Mouse (Mus musculus): ENCODE measurements at regions not wholly inside any gene's neighbourhood (a gene's known extent, or its start where the extent isn't known, plus 50 kb on each side); places are given as distances from the start of the nearest gene placed in this dataset.

GRCm38 (mm10) chr2:147961633-147962032, 85.1 kb downstream of the Foxa2 start:
- no peak for DNase-seq
- H3K36me3 ChIP-seq (ENCODE audit: control insufficient read depth, insufficient read depth, low read length), result no peaks in the 10 kb centered on the region
- H3K27ac ChIP-seq (ENCODE audit: control insufficient read depth, insufficient read depth, low read length), result no peak overlapping the region
- H3K27me3 ChIP-seq (ENCODE audit: control insufficient read depth, insufficient read depth, low read length), result no peaks in the 10 kb centered on the region
- WGBS, result 81% methylated on average over 6 of the region's 6 CpGs
- H3K4me3 ChIP-seq (ENCODE audit: control insufficient read depth, insufficient read depth, low read length), result no peak overlapping the region
- no peaks in the 10 kb centered on the region for H3K4me1 ChIP-seq (replicated peaks; ENCODE audit: control insufficient read depth, insufficient read depth, low read length)
- TF ChIP-seq CTCF (IDR thresholded peaks at IDR 0.05; ENCODE audit: borderline replicate concordance, control insufficient read depth, extremely low read depth, insufficient read depth, low read length, poor library complexity) (no peak), POLR2A (IDR thresholded peaks at IDR 0.05; ENCODE audit: control insufficient read depth, extremely low read depth, insufficient read depth, low read length, poor library complexity) (no peak)

GRCm38 (mm10) chr2:147954183-147954582, 92.6 kb downstream of the Foxa2 start:
- no peak overlapping the region for H3K4me3 ChIP-seq (ENCODE audit: control insufficient read depth, insufficient read depth, low read length)
- H3K27me3 ChIP-seq (ENCODE audit: control insufficient read depth, insufficient read depth, low read length), result no peaks in the 10 kb centered on the region
- no peak overlapping the region for H3K27ac ChIP-seq (ENCODE audit: control insufficient read depth, insufficient read depth, low read length)
- no peaks in the 10 kb centered on the region for H3K36me3 ChIP-seq (ENCODE audit: control insufficient read depth, insufficient read depth, low read length)
- no peaks in the 10 kb centered on the region for H3K4me1 ChIP-seq (replicated peaks; ENCODE audit: control insufficient read depth, insufficient read depth, low read length)
- DNase-seq, result no peak
- TF ChIP-seq POLR2A (IDR thresholded peaks at IDR 0.05; ENCODE audit: control insufficient read depth, extremely low read depth, insufficient read depth, low read length, poor library complexity) (no peak), CTCF (IDR thresholded peaks at IDR 0.05; ENCODE audit: borderline replicate concordance, control insufficient read depth, extremely low read depth, insufficient read depth, low read length, poor library complexity) (no peak)
- 77% methylated on average over 2 of the region's 2 CpGs for WGBS

- TF ChIP-seq CTCF (IDR thresholded peaks at IDR 0.05; ENCODE audit: borderline replicate concordance, control insufficient read depth, extremely low read depth, insufficient read depth, low read length, poor library complexity) (no peak), POLR2A (IDR thresholded peaks at IDR 0.05; ENCODE audit: control insufficient read depth, extremely low read depth, insufficient read depth, low read length, poor library complexity) (no peak)
- no peaks in the 10 kb centered on the region for H3K27me3 ChIP-seq (ENCODE audit: control insufficient read depth, insufficient read depth, low read length)
- no peaks in the 10 kb centered on the region for H3K36me3 ChIP-seq (ENCODE audit: control insufficient read depth, insufficient read depth, low read length)
- WGBS, result 97% methylated on average over 5 of the region's 5 CpGs
- H3K27ac ChIP-seq (ENCODE audit: control insufficient read depth, insufficient read depth, low read length), result no peak overlapping the region
- H3K4me1 ChIP-seq (replicated peaks; ENCODE audit: control insufficient read depth, insufficient read depth, low read length), result no peaks in the 10 kb centered on the region
- no peak overlapping the region for H3K4me3 ChIP-seq (ENCODE audit: control insufficient read depth, insufficient read depth, low read length)
- no peak for DNase-seq
Observed at GRCm38 (mm10) chr2:147951233-147951632, 95.5 kb downstream of the Foxa2 start.

- Histone ChIP-seq H3K4me3 (ENCODE audit: control insufficient read depth, insufficient read depth, low read length) (no peak overlapping the region), H3K27ac (ENCODE audit: control insufficient read depth, insufficient read depth, low read length) (no peak overlapping the region), H3K4me1 (replicated peaks; ENCODE audit: control insufficient read depth, insufficient read depth, low read length) (no peaks in the 10 kb centered on the region), H3K36me3 (ENCODE audit: control insufficient read depth, insufficient read depth, low read length) (no peaks in the 10 kb centered on the region), H3K27me3 (ENCODE audit: control insufficient read depth, insufficient read depth, low read length) (no peaks in the 10 kb centered on the region)
- DNase-seq, result no peak
- 86% methylated on average over 7 of the region's 7 CpGs for WGBS
- TF ChIP-seq POLR2A (IDR thresholded peaks at IDR 0.05; ENCODE audit: control insufficient read depth, extremely low read depth, insufficient read depth, low read length, poor library complexity), result no peak
- no peak for TF ChIP-seq CTCF (IDR thresholded peaks at IDR 0.05; ENCODE audit: borderline replicate concordance, control insufficient read depth, extremely low read depth, insufficient read depth, low read length, poor library complexity)
Observed at GRCm38 (mm10) chr2:147944171-147945040, 102.4 kb downstream of the Foxa2 start.

DNA sequence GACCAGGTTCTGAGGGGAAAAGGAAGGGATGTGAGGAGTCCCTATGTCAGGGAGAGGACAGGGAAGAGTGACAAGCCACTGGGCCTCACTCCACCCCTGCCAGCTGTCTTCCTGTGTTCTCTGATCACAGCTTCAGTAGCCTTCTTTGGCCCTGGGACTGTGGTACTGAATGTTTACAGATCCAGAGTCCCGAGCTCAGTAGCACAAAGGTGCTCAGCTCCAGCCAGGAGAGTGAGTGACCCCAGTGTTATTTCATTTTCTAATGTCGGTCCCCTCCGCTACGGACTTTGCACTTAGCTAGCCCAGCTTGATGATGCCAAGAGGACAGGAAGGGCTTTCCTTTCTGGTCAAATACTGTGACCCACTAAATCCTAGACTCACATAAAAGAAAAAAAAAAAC, 104.2 kb downstream of the Foxa2 start:
- WGBS, result 80% methylated on average over 4 of the region's 4 CpGs
- Histone ChIP-seq H3K4me3 (ENCODE audit: control insufficient read depth, insufficient read depth, low read length) (no peak overlapping the region), H3K36me3 (ENCODE audit: control insufficient read depth, insufficient read depth, low read length) (no peaks in the 10 kb centered on the region), H3K27me3 (ENCODE audit: control insufficient read depth, insufficient read depth, low read length) (no peaks in the 10 kb centered on the region), H3K4me1 (replicated peaks; ENCODE audit: control insufficient read depth, insufficient read depth, low read length) (no peaks in the 10 kb centered on the region), H3K27ac (ENCODE audit: control insufficient read depth, insufficient read depth, low read length) (no peak overlapping the region)
- TF ChIP-seq POLR2A (IDR thresholded peaks at IDR 0.05; ENCODE audit: control insufficient read depth, extremely low read depth, insufficient read depth, low read length, poor library complexity), result no peak
- TF ChIP-seq CTCF (IDR thresholded peaks at IDR 0.05; ENCODE audit: borderline replicate concordance, control insufficient read depth, extremely low read depth, insufficient read depth, low read length, poor library complexity), result no peak
- DNase-seq, result no peak

GRCm38 (mm10) chr2:147941319-147941718, 105.5 kb downstream of the Foxa2 start:
- no peak for TF ChIP-seq POLR2A (IDR thresholded peaks at IDR 0.05; ENCODE audit: control insufficient read depth, extremely low read depth, insufficient read depth, low read length, poor library complexity)
- no peak for TF ChIP-seq CTCF (IDR thresholded peaks at IDR 0.05; ENCODE audit: borderline replicate concordance, control insufficient read depth, extremely low read depth, insufficient read depth, low read length, poor library complexity)
- no peak for DNase-seq

More at GRCm38 (mm10) chr2:147941319-147941718, 105.5 kb downstream of the Foxa2 start:
- Histone ChIP-seq H3K27me3 (ENCODE audit: control insufficient read depth, insufficient read depth, low read length) (no peaks in the 10 kb centered on the region), H3K27ac (ENCODE audit: control insufficient read depth, insufficient read depth, low read length) (no peak overlapping the region), H3K36me3 (ENCODE audit: control insufficient read depth, insufficient read depth, low read length) (no peaks in the 10 kb centered on the region), H3K4me1 (replicated peaks; ENCODE audit: control insufficient read depth, insufficient read depth, low read length) (no peaks in the 10 kb centered on the region), H3K4me3 (ENCODE audit: control insufficient read depth, insufficient read depth, low read length) (no peak overlapping the region)
- WGBS, result 22% methylated on average over 4 of the region's 4 CpGs
